Mouse (Mus musculus) MEL (cell line): Measurements from ENCODE around the gene Clrn1. TPM values are rescaled to one million over a fixed set of nuclear protein-coding genes. Genes with fewer than 3 reads are reported as not detected.

Experiments
- DNase-seq: peaks from one replicate; pipeline ENCODE4 v3.0.0; 2011; ENCODE audit warnings: low read depth, low spot score
- H3K27ac ChIP-seq: 2 replicates; pipeline ENCODE4 v1.5.1; 2012; ENCODE audit warnings: low read depth, mild to moderate bottlenecking, control low read depth, low read length, moderate library complexity; ENCODE audit not compliant: control insufficient read depth
- H3K27me3 ChIP-seq, 2 experiments: fragments of 150-350 bp in 1 of 2; sonication (generic) in 1 of 2; 2 replicates each; pipeline ENCODE4 v1.6.1; 2012; ENCODE audit warnings: low read length in 2 of 2, mild to moderate bottlenecking in 2 of 2, improper control_type of control experiment in 1 of 2, moderate library complexity in 1 of 2; ENCODE audit not compliant: insufficient read depth in 2 of 2, control insufficient read depth in 1 of 2
- H3K36me3 ChIP-seq, 2 experiments: 2 replicates each; pipeline ENCODE4 v1.6.1; 2012 to 2014; ENCODE audit warnings: low read length in 2 of 2, improper control_type of control experiment in 1 of 2, inconsistent platforms in 1 of 2, mild to moderate bottlenecking in 1 of 2; ENCODE audit not compliant: insufficient read depth in 2 of 2, control insufficient read depth in 1 of 2
- H3K4me1 ChIP-seq, 2 experiments: fragments of 150-350 bp in 1 of 2; sonication (generic) in 1 of 2; 2 replicates each; pipeline ENCODE4 v1.6.1; 2012; ENCODE audit warnings: low read length in 2 of 2, improper control_type of control experiment in 1 of 2, mild to moderate bottlenecking in 1 of 2; ENCODE audit not compliant: insufficient read depth in 2 of 2, control insufficient read depth in 1 of 2
- H3K4me3 ChIP-seq, 2 experiments: fragments of 150-350 bp in 1 of 2; sonication (generic) in 1 of 2; 2 replicates each; pipeline ENCODE4 v1.5.1; 2012; ENCODE audit warnings: low read depth in 2 of 2, low read length in 2 of 2, mild to moderate bottlenecking in 2 of 2, moderate library complexity in 2 of 2, control low read depth in 1 of 2, improper control_type of control experiment in 1 of 2; ENCODE audit not compliant: control insufficient read depth in 1 of 2, insufficient read depth in 1 of 2
- H3K79me2 ChIP-seq: 2 replicates; pipeline ENCODE4 v1.6.1; 2012; ENCODE audit warnings: mild to moderate bottlenecking, low read length, moderate library complexity; ENCODE audit not compliant: control insufficient read depth, poor library complexity, insufficient read depth
- H3K9ac ChIP-seq: 2 replicates; pipeline ENCODE4 v1.6.1; 2012; ENCODE audit warnings: low read depth, mild to moderate bottlenecking, control low read depth, low read length, moderate library complexity; ENCODE audit not compliant: control insufficient read depth, poor library complexity, severe bottlenecking
- H3K9me3 ChIP-seq: fragments of 150-350 bp; sonication (generic); replicated peaks from 2 replicates; pipeline ENCODE4 v1.6.1; 2012; ENCODE audit warnings: mild to moderate bottlenecking, low read length, improper control_type of control experiment, moderate library complexity; ENCODE audit not compliant: insufficient read depth
- BHLHE40 ChIP-seq: IDR thresholded peaks from 2 replicates; pipeline ENCODE4 v1.6.1; 2012; ENCODE audit warnings: low read depth, mild to moderate bottlenecking, inconsistent platforms, low read length, improper control_type of control experiment, borderline replicate concordance
- ELF1 ChIP-seq: IDR thresholded peaks from 2 replicates; pipeline ENCODE4 v1.6.1; 2014; ENCODE audit warnings: low read depth, mild to moderate bottlenecking, inconsistent platforms, low read length, improper control_type of control experiment, moderate library complexity
- ETS1 ChIP-seq: IDR thresholded peaks from 2 replicates; pipeline ENCODE4 v1.6.1; 2012; ENCODE audit warnings: low read depth, mild to moderate bottlenecking, inconsistent platforms, low read length, improper control_type of control experiment, moderate library complexity
- GABPA ChIP-seq: IDR thresholded peaks from 2 replicates; pipeline ENCODE4 v1.6.1; 2012; ENCODE audit warnings: low read depth, mild to moderate bottlenecking, inconsistent platforms, low read length, improper control_type of control experiment, moderate library complexity
- GATA1 ChIP-seq: IDR thresholded peaks from 2 replicates; pipeline ENCODE4 v1.6.1; 2011; ENCODE audit warnings: low read depth, low read length, improper control_type of control experiment
- JUND ChIP-seq: IDR thresholded peaks from 2 replicates; pipeline ENCODE4 v1.6.1; 2011; ENCODE audit warnings: low read depth, mild to moderate bottlenecking, improper control_type of control experiment, low read length
- KAT2A ChIP-seq: conservative IDR thresholded peaks from 2 replicates; pipeline ENCODE4 v1.6.1; 2012; ENCODE audit warnings: low read depth, low read length, improper control_type of control experiment, inconsistent platforms
- MAX ChIP-seq: IDR thresholded peaks from 2 replicates; pipeline ENCODE4 v1.6.1; 2011; ENCODE audit warnings: low read length, improper control_type of control experiment
- MEF2A ChIP-seq: IDR thresholded peaks from 2 replicates; pipeline ENCODE4 v1.6.1; 2014; ENCODE audit warnings: low read depth, mild to moderate bottlenecking, inconsistent platforms, low read length, improper control_type of control experiment; ENCODE audit not compliant: poor library complexity, insufficient replicate concordance, severe bottlenecking; ENCODE audit errors: extremely low read depth
- MYC ChIP-seq: IDR thresholded peaks from 2 replicates; pipeline ENCODE4 v1.6.1; 2011; ENCODE audit warnings: low read depth, mild to moderate bottlenecking, low read length, improper control_type of control experiment, moderate library complexity
- NRF1 ChIP-seq: IDR thresholded peaks from 2 replicates; pipeline ENCODE4 v1.6.1; 2014; ENCODE audit warnings: low read depth, mild to moderate bottlenecking, inconsistent platforms, low read length, improper control_type of control experiment, moderate library complexity; ENCODE audit not compliant: poor library complexity, insufficient read depth, severe bottlenecking
- POLR2AphosphoS5 ChIP-seq: IDR thresholded peaks from 2 replicates; pipeline ENCODE4 v1.6.1; 2012; ENCODE audit warnings: low read depth, borderline replicate concordance, mild to moderate bottlenecking, inconsistent platforms, low read length, moderate library complexity, mixed read lengths
- RAD21 ChIP-seq: IDR thresholded peaks from 2 replicates; pipeline ENCODE4 v1.6.1; 2011; ENCODE audit warnings: mild to moderate bottlenecking, low read depth, low read length, improper control_type of control experiment
- SMC3 ChIP-seq: IDR thresholded peaks from 2 replicates; pipeline ENCODE4 v1.6.1; 2011; ENCODE audit warnings: low read depth, low read length, improper control_type of control experiment
- UBTF ChIP-seq: IDR thresholded peaks from 2 replicates; pipeline ENCODE4 v1.6.1; 2012; ENCODE audit warnings: low read depth, mild to moderate bottlenecking, inconsistent platforms, low read length, improper control_type of control experiment, moderate library complexity, borderline replicate concordance; ENCODE audit not compliant: insufficient read depth
- USF2 ChIP-seq, 2 experiments: IDR thresholded peaks; 2 replicates each; pipeline ENCODE4 v1.6.1; 2011 to 2012; ENCODE audit warnings: improper control_type of control experiment in 2 of 2, low read length in 2 of 2, borderline replicate concordance in 1 of 2, inconsistent platforms in 1 of 2, low read depth in 1 of 2, mild to moderate bottlenecking in 1 of 2; ENCODE audit not compliant: insufficient read depth in 1 of 2
- ZC3H11A ChIP-seq: IDR thresholded peaks from 2 replicates; pipeline ENCODE4 v1.6.1; 2012; ENCODE audit warnings: low read depth, mild to moderate bottlenecking, inconsistent platforms, low read length, improper control_type of control experiment
- ZNF384 ChIP-seq: IDR thresholded peaks from 2 replicates; pipeline ENCODE4 v1.6.1; 2012; ENCODE audit warnings: low read depth, mild to moderate bottlenecking, inconsistent platforms, low read length, improper control_type of control experiment
- polyA plus RNA-seq, 2 experiments: library from polyadenylated mRNA; stranded (reverse) in 1 of 2; unstranded in 1 of 2; fragments of >175 nt in 1 of 2; fragments of >200 nt in 1 of 2; gene quantifications; 2 replicates each; pipeline versions ENCODE4 v1.2.1 to v1.2.4; 2012; ENCODE audit warnings: low replicate concordance in 2 of 2, low read depth in 1 of 2; ENCODE audit not compliant: insufficient read length in 2 of 2, insufficient read depth in 1 of 2, missing spikeins in 1 of 2
- total RNA-seq: library from RNA; depleted of rRNA; stranded (reverse); fragments of 300-350 nt; gene quantifications from 2 replicates; pipeline ENCODE4 v1.2.3, GENCODE M21; 2012

Clrn1 gene
- total and polyA plus RNA-seq, 3 experiments: not detected

DNA sequence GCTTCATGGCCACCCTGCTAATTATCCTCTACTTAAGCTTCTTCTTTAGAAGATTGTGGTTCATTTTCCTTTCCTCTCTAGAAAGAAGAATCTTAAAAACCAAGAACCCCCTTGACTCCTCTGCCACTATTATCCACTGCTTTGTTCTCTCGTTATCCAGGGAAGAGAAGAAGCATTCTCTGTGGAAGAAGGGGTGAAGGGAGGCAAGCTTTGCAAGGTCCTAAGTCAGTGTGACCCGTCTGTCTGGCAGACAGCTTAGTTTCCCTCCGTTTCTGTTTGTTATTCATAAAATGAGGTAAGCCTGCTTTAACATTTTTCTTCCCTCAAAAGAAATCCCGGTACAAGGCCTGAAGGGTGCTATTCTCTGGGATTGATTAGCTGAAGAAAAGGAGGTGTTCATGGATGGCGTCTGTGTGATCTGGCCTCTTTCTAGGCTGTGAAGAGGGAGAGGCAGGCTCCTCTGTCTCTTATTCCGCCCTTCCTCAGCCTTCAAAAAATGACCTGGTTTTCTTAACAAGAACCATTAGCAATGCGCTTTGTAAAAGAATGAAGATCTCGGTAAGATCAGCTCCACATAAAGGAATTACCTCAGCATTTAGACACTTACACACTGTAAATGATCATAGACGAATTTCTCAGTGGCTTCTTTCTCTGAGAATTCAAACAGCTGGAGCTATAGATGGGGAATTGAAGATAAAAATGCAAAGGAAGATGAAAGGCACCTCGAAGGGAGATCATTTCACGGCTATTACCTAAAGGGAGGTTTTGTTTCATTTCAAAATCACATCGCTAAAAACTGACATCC is 75.8 kb downstream of the Clrn1 start:
- H3K4me1 ChIP-seq: no peaks in the 10 kb centered on the region
- H3K9ac ChIP-seq: no peak overlapping the region
- no peak for DNase-seq
- no peaks in the 10 kb centered on the region for H3K9me3 ChIP-seq
- H3K27ac ChIP-seq: no peak overlapping the region
- H3K36me3 ChIP-seq: no peaks in the 10 kb centered on the region
- peaks cover 2 to 9% of the 10 kb centered on the region in 2 experiments for H3K27me3 ChIP-seq
- H3K4me3 ChIP-seq: no peak overlapping the region
- TF ChIP-seq SMC3: no peak
- no peak for TF ChIP-seq GABPA
- TF ChIP-seq MEF2A: no peak
- TF ChIP-seq MAX: no peak
- TF ChIP-seq GATA1: no peak
- TF ChIP-seq ELF1: no peak
- no peak for TF ChIP-seq RAD21
- no peak for TF ChIP-seq ZNF384
- no peak for TF ChIP-seq ETS1
- no peak for TF ChIP-seq NRF1
- no peak for TF ChIP-seq JUND
- no peak for TF ChIP-seq BHLHE40
- no peak for TF ChIP-seq POLR2AphosphoS5
- no peak for TF ChIP-seq MYC
- no peak for TF ChIP-seq UBTF
- no peak for TF ChIP-seq KAT2A
- no peaks in the 10 kb centered on the region for H3K79me2 ChIP-seq

- no peak for TF ChIP-seq USF2 (IDR thresholded peaks at IDR 0.05; ENCODE audit: borderline replicate concordance in 1 of 2, insufficient read depth in 1 of 2, low read depth in 1 of 2, low read length in 2 of 2)
- TF ChIP-seq ZC3H11A: no peak
- TF ChIP-seq, all 39 proteins: peak for 0
- Histone ChIP-seq H3K27me3 (peaks cover 3 to 9% of the 10 kb centered on the region in 2 experiments), H3K9me3 (no peaks in the 10 kb centered on the region), H3K4me1 (no peaks in the 10 kb centered on the region), H3K27ac (no peak overlapping the region), H3K36me3 (no peaks in the 10 kb centered on the region), H3K79me2 (no peaks in the 10 kb centered on the region), H3K9ac (no peak overlapping the region), H3K4me3 (no peak overlapping the region)
- no peak for DNase-seq
Observed at GRCm38 (mm10) chr3:58808636-58809035, 76.5 kb downstream of the Clrn1 start.
